Mouse (Mus musculus) fibroblast of lung, adult 2 months (primary cell): ENCODE measurements around the gene Rasgef1a.

ENCODE experiments used
- DNase-seq: peaks from one replicate; pipeline ENCODE4 v3.0.0-alpha.2; 2011; ENCODE audit warnings: low read depth

Gene Rasgef1a

GRCm38 (mm10) chr6:118072176-118072575 lies 60.9 kb downstream of the Rasgef1a start:
- DNase-seq: no peak

GRCm38 (mm10) chr6:118074151-118074550 lies 62.9 kb downstream of the Rasgef1a start:
- no peak for DNase-seq

- DNase-seq: no peak
These were observed 65.0 kb downstream of the Rasgef1a start for GRCm38 (mm10) chr6:118076256-118076655.

GRCm38 (mm10) chr6:118076748-118077147 lies 65.5 kb downstream of the Rasgef1a start:
- DNase-seq: no peak

GRCm38 (mm10) chr6:118077421-118077820 lies 66.2 kb downstream of the Rasgef1a start:
- no peak for DNase-seq

- DNase-seq: no peak
These were observed 67.5 kb downstream of the Rasgef1a start for GRCm38 (mm10) chr6:118078751-118079150.

GRCm38 (mm10) chr6:118079292-118079691 lies 68.1 kb downstream of the Rasgef1a start:
- DNase-seq: no peak

- no peak for DNase-seq
These were observed 68.7 kb downstream of the Rasgef1a start for GRCm38 (mm10) chr6:118079762-118080465.

GRCm38 (mm10) chr6:118080711-118081110 lies 69.5 kb downstream of the Rasgef1a start:
- DNase-seq: no peak

GRCm38 (mm10) chr6:118082384-118082783 lies 71.1 kb downstream of the Rasgef1a start:
- DNase-seq: no peak

- DNase-seq: no peak
These were observed 72.4 kb downstream of the Rasgef1a start for GRCm38 (mm10) chr6:118083608-118084007.

GRCm38 (mm10) chr6:118084596-118084995 lies 73.4 kb downstream of the Rasgef1a start:
- DNase-seq: no peak

GRCm38 (mm10) chr6:118087955-118088354 lies 76.7 kb downstream of the Rasgef1a start:
- DNase-seq: no peak

GRCm38 (mm10) chr6:118088750-118089440 lies 77.7 kb downstream of the Rasgef1a start:
- no peak for DNase-seq

GRCm38 (mm10) chr6:118090827-118091226 lies 79.6 kb downstream of the Rasgef1a start:
- DNase-seq: no peak

GRCm38 (mm10) chr6:118097765-118098365 lies 86.6 kb downstream of the Rasgef1a start:
- no peak for DNase-seq

- no peak for DNase-seq
These were observed 88.1 kb downstream of the Rasgef1a start for GRCm38 (mm10) chr6:118099311-118099802.

- no peak for DNase-seq
These were observed 100.6 kb downstream of the Rasgef1a start for GRCm38 (mm10) chr6:118111810-118112209.

GRCm38 (mm10) chr6:118122767-118123166 lies 111.5 kb downstream of the Rasgef1a start:
- DNase-seq: peak; percentile 21

- DNase-seq: no peak
These were observed 115.3 kb downstream of the Rasgef1a start for GRCm38 (mm10) chr6:118126577-118126976.

- DNase-seq: no peak
These were observed 116.0 kb downstream of the Rasgef1a start for GRCm38 (mm10) chr6:118127198-118127597.

GRCm38 (mm10) chr6:118127827-118128487 lies 116.7 kb downstream of the Rasgef1a start:
- DNase-seq: no peak
